Mouse (Mus musculus) olfactory bulb, adult 2 months (tissue): ENCODE measurements around the gene Ttc27. TPM values are rescaled to one million over a fixed set of nuclear protein-coding genes. Genes with fewer than 3 reads are reported as not detected.

Source experiments
- H3K27ac ChIP-seq: fragments of 200-500 bp; 2 replicates; pipeline ENCODE4 v1.5.1; 2012; ENCODE audit warnings: low read depth, low read length; ENCODE audit not compliant: insufficient read depth
- H3K4me1 ChIP-seq: fragments of 200-500 bp; 2 replicates; pipeline ENCODE4 v1.6.1; 2012; ENCODE audit warnings: low read length; ENCODE audit not compliant: control insufficient read depth, insufficient read depth
- H3K4me3 ChIP-seq: fragments of 200-500 bp; 2 replicates; pipeline ENCODE4 v1.5.1; 2012; ENCODE audit warnings: mild to moderate bottlenecking, low read depth, low read length, moderate library complexity; ENCODE audit not compliant: insufficient read depth
- CTCF ChIP-seq: fragments of 200-500 bp; IDR thresholded peaks from 2 replicates; pipeline ENCODE4 v1.5.1; 2012; ENCODE audit warnings: low read depth, mild to moderate bottlenecking, low read length, moderate library complexity; ENCODE audit not compliant: insufficient read depth
- POLR2A ChIP-seq: fragments of 200-500 bp; IDR thresholded peaks from 2 replicates; pipeline ENCODE4 v1.6.1; 2012; ENCODE audit warnings: mild to moderate bottlenecking, low read depth, low read length, moderate library complexity; ENCODE audit not compliant: insufficient read depth
- WGBS: fragments of 180-500 bp; shearing (Covaris S2); methylation state at CpG from one replicate; pipeline ENCODE4 v1.1.7; 2018; 5-methylcytosine and 5-hydroxymethylcytosine counted together
- polyA plus RNA-seq: library from polyadenylated mRNA; stranded (reverse); fragments of >200 nt; gene quantifications from 2 replicates; pipeline ENCODE4 v1.2.4, GENCODE M21; 2012; ENCODE audit warnings: low replicate concordance; ENCODE audit not compliant: missing spikeins, insufficient read depth, insufficient read length

Ttc27 gene
- polyA plus RNA-seq, 1 experiment, result not detected

DNA sequence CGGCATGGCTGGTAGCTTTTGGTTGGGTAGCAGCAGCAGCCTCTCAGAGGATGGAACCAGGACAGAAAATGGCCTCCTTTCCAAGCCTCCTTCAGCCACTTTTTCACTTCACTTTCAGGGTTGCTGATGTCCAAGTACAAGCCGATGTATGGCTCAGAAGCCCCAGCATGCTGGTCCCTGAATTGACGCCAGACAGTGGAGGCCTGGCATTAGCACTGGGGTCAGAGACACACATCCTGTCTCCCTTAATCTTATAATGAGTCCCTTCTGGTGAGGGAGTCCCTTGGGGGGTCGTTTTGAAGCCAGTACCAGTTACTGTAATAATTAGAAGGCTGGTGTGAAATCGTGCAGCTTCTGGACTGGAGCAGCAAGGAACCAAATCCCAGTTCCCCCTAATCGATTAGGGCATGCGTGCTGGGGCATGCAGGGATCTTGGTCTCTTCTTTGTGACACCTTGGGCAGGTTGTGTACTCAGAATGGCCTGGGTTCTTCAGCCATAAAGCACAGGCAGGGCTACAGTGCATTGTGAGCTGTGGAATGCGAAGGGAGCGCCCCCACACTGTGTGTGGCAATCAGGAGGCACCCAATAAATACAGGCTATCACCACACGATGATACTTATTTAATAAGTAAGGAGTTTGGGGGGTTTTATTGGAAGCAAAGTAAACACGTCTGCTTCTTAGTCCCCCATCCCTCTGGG, 171.5 kb downstream of the Ttc27 start:
- WGBS, result 67% methylated on average over 11 of the region's 11 CpGs
- Histone ChIP-seq H3K4me3 (no peak overlapping the region), H3K4me1 (no peaks in the 10 kb centered on the region), H3K27ac (no peak overlapping the region)
- TF ChIP-seq POLR2A (no peak), CTCF (no peak)

DNA sequence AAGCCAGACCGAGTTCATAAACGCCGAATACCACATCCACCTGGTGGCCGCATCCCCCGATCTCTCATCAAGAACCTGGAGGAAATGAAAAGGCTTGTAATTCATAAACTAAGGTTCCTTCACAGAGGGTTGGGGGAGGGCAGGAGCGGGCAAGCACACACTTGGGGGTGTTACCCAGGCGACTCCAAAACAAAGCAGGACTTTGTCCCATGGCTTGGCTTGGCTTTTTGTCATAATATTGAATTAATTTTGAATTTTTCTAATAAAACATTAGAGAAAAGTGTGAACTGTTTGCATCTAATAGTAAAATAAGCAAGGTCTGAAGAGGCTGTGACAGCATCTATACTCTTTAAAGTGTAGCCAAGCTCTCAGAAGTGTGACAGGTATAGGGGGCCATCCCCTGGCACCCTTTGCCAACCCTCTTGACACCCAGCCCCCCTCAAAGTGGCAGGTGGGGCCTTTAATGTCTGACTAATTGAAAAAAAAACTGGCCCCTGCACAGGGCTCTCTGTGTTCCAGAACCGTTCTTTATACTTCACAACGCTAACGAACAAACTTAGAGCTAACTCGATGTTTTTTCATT, 172.1 kb downstream of the Ttc27 start:
- Histone ChIP-seq H3K4me3 (no peak overlapping the region), H3K27ac (no peak overlapping the region), H3K4me1 (no peaks in the 10 kb centered on the region)
- TF ChIP-seq CTCF (no peak), POLR2A (no peak)
- 78% methylated on average over 11 of the region's 11 CpGs for WGBS

DNA sequence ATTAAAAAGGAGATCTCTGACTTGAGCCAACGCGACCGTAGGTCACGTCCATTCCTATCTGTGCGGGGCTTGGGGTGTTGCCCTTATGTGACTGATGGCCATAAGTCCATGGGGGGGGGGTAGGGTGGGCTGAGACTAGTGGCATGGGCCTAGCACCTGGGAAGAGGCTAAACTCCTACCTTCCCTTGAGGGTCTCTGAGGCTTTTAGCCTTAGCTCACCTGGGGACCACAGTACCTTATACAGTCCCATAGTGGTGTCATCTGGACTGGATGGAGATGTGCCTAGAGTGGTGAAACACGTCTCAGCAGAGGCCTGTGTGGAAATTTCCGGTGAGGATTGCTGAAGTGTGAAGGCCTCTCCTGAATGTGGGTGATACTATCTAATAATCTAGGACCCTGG, 184.9 kb downstream of the Ttc27 start:
- TF ChIP-seq CTCF (no peak), POLR2A (no peak)
- H3K27ac ChIP-seq, result no peak overlapping the region
- no peaks in the 10 kb centered on the region for H3K4me1 ChIP-seq
- H3K4me3 ChIP-seq, result no peak overlapping the region
- WGBS, result 95% methylated on average over 7 of the region's 7 CpGs

DNA sequence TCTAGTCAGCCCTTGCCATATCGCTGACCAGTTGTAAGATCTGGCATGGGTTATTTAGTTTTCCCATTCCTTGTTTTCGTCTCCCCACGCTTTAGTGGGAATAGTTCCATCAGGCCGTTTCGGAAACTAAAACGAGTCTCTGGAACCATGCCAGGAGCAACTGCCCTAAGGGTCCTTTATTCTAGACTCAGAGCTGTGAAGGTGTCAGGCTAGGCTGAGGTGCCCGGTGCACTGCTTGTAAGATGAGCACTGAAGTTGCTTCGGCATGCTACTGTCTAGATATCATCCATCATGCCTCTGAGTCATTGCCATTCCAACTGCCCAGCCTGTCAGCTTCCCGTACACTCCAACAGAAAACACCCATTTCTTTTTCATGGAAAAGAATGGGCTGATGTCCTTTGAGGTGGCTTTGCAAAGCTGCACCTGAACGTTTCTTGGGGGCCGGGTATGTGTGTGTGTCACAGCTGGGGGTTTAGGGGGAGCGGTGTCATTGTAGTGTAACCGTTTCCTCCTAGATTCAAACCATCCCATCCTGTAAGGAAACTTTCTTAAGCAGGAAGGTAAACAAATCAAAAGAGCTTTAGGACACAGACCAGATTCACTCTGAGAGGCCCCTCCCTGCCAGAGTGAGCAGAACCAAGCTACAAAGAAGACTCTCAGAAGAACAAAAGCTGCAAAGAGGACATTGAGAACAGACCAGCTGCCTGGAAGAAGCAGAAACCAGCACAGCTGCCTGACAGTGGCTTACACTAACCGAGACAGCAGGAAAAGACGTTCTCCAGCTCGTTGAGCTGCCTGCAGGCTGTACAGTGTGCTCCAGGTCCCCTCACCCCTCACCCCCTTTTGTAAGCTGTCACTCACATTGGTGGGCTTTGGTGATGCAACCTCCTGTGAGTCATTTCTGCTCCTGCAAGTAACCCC, 186.1 kb downstream of the Ttc27 start:
- H3K27ac ChIP-seq, result no peak overlapping the region
- H3K4me3 ChIP-seq, result no peak overlapping the region
- WGBS, result 32% methylated on average over 16 of the region's 16 CpGs
- no peaks in the 10 kb centered on the region for H3K4me1 ChIP-seq
- TF ChIP-seq POLR2A (no peak), CTCF (no peak)

DNA sequence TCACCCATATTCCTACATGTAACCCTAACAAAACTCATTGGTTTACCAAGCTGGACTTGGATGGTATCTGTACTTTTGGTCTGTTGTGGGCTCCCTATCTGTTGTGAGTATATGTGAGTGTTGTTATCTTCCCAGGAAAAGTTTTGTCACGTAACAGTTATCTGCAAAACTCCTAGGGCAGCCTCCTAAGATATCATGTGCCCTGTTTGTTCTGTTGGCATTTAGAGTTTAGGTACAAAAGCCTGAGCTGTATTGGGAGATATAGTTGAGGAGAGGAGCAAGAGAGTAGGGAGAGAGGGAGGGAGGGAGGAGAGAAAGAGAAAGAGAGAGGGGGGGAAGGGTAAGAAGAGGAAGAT, 186.8 kb downstream of the Ttc27 start:
- H3K27ac ChIP-seq, result no peak overlapping the region
- TF ChIP-seq CTCF (no peak), POLR2A (no peak)
- H3K4me1 ChIP-seq, result no peaks in the 10 kb centered on the region
- WGBS, result 94% methylated on average over 1 of the region's 1 CpGs
- H3K4me3 ChIP-seq, result no peak overlapping the region

DNA sequence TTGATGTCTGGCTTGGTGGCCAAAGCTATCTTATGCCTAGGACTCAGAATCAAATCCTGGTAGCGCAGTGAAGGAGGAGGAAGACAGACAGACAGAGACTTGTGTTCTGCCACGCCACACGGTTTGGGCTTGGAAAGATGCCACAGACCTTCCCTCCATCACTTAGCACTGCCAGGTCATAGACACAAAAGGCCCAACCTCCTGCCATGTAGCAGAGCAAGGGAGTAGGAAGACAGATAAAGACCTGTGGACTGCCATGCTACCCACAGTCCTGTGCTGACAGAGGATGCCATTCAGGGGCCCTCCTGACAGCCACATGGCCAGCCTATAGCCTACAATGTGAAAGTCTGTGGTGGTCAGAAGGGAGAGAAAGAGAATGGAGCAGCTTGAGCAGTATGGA, 187.4 kb downstream of the Ttc27 start:
- 86% methylated on average over 3 of the region's 3 CpGs for WGBS
- no peak overlapping the region for H3K27ac ChIP-seq
- TF ChIP-seq CTCF (no peak), POLR2A (no peak)
- no peaks in the 10 kb centered on the region for H3K4me1 ChIP-seq
- H3K4me3 ChIP-seq, result no peak overlapping the region

DNA sequence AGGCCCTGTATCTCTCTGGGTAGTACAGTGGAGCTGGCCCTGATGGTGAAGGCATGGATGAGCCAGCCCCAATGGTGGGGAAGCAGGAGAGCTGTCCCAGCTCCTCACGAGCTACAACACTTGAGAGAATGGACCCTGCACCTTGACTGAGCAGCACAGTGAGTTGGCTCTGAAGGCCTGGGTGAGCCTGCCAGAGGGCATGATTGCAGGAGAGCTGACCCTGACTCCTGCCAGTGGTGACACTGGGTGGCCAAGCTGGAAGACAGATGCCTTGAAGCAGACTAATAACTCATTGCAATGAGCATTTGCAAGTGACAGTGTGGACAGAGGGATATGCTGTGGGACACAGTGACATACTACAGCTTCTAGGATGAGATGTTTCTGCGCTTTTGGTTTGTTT, 195.5 kb downstream of the Ttc27 start:
- 91% methylated on average over 2 of the region's 2 CpGs for WGBS
- no peak overlapping the region for H3K27ac ChIP-seq
- no peak overlapping the region for H3K4me3 ChIP-seq
- TF ChIP-seq CTCF (no peak), POLR2A (no peak)
- no peaks in the 10 kb centered on the region for H3K4me1 ChIP-seq

Other genes starting within 250 kb of the Ttc27 start
- gene Yipf4, start 228.2 kb upstream of the Ttc27 start, polyA plus RNA-seq, result not detected in 2 replicates
- gene Birc6, start 189.4 kb upstream of the Ttc27 start, polyA plus RNA-seq, result 49.8 and 211 TPM in 2 replicates